Mouse (Mus musculus) olfactory bulb, adult 2 months (tissue): ENCODE results near the gene Pabpc1l. TPM values are rescaled to one million over a fixed set of nuclear protein-coding genes. Genes with fewer than 3 reads are reported as not detected.

Experiments
- H3K27ac ChIP-seq: fragments of 200-500 bp; 2 replicates; pipeline ENCODE4 v1.5.1; 2012; ENCODE audit warnings: low read depth, low read length; ENCODE audit not compliant: insufficient read depth
- H3K4me1 ChIP-seq: fragments of 200-500 bp; 2 replicates; pipeline ENCODE4 v1.6.1; 2012; ENCODE audit warnings: low read length; ENCODE audit not compliant: control insufficient read depth, insufficient read depth
- H3K4me3 ChIP-seq: fragments of 200-500 bp; 2 replicates; pipeline ENCODE4 v1.5.1; 2012; ENCODE audit warnings: mild to moderate bottlenecking, low read depth, low read length, moderate library complexity; ENCODE audit not compliant: insufficient read depth
- CTCF ChIP-seq: fragments of 200-500 bp; IDR thresholded peaks from 2 replicates; pipeline ENCODE4 v1.5.1; 2012; ENCODE audit warnings: low read depth, mild to moderate bottlenecking, low read length, moderate library complexity; ENCODE audit not compliant: insufficient read depth
- POLR2A ChIP-seq: fragments of 200-500 bp; IDR thresholded peaks from 2 replicates; pipeline ENCODE4 v1.6.1; 2012; ENCODE audit warnings: mild to moderate bottlenecking, low read depth, low read length, moderate library complexity; ENCODE audit not compliant: insufficient read depth
- WGBS: fragments of 180-500 bp; shearing (Covaris S2); methylation state at CpG from one replicate; pipeline ENCODE4 v1.1.7; 2018; 5-methylcytosine and 5-hydroxymethylcytosine counted together
- polyA plus RNA-seq: library from polyadenylated mRNA; stranded (reverse); fragments of >200 nt; gene quantifications from 2 replicates; pipeline ENCODE4 v1.2.4, GENCODE M21; 2012; ENCODE audit warnings: low replicate concordance; ENCODE audit not compliant: missing spikeins, insufficient read depth, insufficient read length

Gene Pabpc1l
- polyA plus RNA-seq, 1 experiment: not detected

GRCm38 (mm10) chr2:164087416-164088017 is 62.3 kb downstream of the Pabpc1l start:
- H3K4me3 ChIP-seq: no peak overlapping the region
- no peak for TF ChIP-seq CTCF
- TF ChIP-seq POLR2A: no peak
- H3K27ac ChIP-seq: no peak overlapping the region
- 83% methylated on average over 6 of the region's 6 CpGs for WGBS
- no peaks in the 10 kb centered on the region for H3K4me1 ChIP-seq

GRCm38 (mm10) chr2:164089508-164089907 is 64.3 kb downstream of the Pabpc1l start:
- Histone ChIP-seq H3K27ac (no peak overlapping the region), H3K4me3 (no peak overlapping the region), H3K4me1 (no peaks in the 10 kb centered on the region)
- TF ChIP-seq POLR2A: no peak
- no peak for TF ChIP-seq CTCF
- 75% methylated on average over 4 of the region's 4 CpGs for WGBS

- TF ChIP-seq CTCF (no peak), POLR2A (no peak)
- whole genome bisulfite sequencing: 70% methylated on average over 7 of the region's 7 CpGs
- Histone ChIP-seq H3K27ac (no peak overlapping the region), H3K4me3 (no peak overlapping the region), H3K4me1 (no peaks in the 10 kb centered on the region)
Observed at GRCm38 (mm10) chr2:164094152-164094551, 68.9 kb downstream of the Pabpc1l start.

- no peak overlapping the region for H3K27ac ChIP-seq
- 88% methylated on average over 11 of the region's 11 CpGs for WGBS
- no peak overlapping the region for H3K4me3 ChIP-seq
- no peaks in the 10 kb centered on the region for H3K4me1 ChIP-seq
- TF ChIP-seq POLR2A: no peak
- TF ChIP-seq CTCF: no peak
Observed at GRCm38 (mm10) chr2:164098603-164099250, 73.5 kb downstream of the Pabpc1l start.

Other genes with a start within 250 kb of the Pabpc1l start
- gene Ccn5, start 204.6 kb upstream of the Pabpc1l start, polyA plus RNA-seq: not detected in 2 replicates
- gene Kcnk15, start 171.8 kb upstream of the Pabpc1l start, polyA plus RNA-seq: not detected in 2 replicates
- not detected in 2 replicates for gene Rims4, start 106.8 kb upstream of the Pabpc1l start, polyA plus RNA-seq
- 463 TPM in 1 of 2 replicates, not detected in the other for gene Ywhab, start 30.5 kb upstream of the Pabpc1l start, polyA plus RNA-seq
- 150 TPM in 1 of 2 replicates, not detected in the other for gene Stk4, start 44.9 kb downstream of the Pabpc1l start, polyA plus RNA-seq
- gene Tomm34, start 45.7 kb downstream of the Pabpc1l start, polyA plus RNA-seq: not detected in 2 replicates
- gene Kcns1, start 145.7 kb downstream of the Pabpc1l start, polyA plus RNA-seq: not detected in 2 replicates
- gene Wfdc5, start 157.3 kb downstream of the Pabpc1l start, polyA plus RNA-seq: not detected in 2 replicates
- gene Wfdc12, start 165.2 kb downstream of the Pabpc1l start, polyA plus RNA-seq: not detected in 2 replicates
- not detected in 2 replicates for gene Wfdc15a, start 174.7 kb downstream of the Pabpc1l start, polyA plus RNA-seq
- not detected in 2 replicates for gene Wfdc15b, start 196.2 kb downstream of the Pabpc1l start, polyA plus RNA-seq
- gene Svs2, start 213.0 kb downstream of the Pabpc1l start, polyA plus RNA-seq: not detected in 2 replicates
- not detected in 2 replicates for gene Svs3b, start 231.2 kb downstream of the Pabpc1l start, polyA plus RNA-seq